Mouse (Mus musculus): ENCODE results near the gene Mvp. TPM values are rescaled to one million over a fixed set of nuclear protein-coding genes. Genes with fewer than 3 reads are reported as not detected.

Gene Mvp
- polyA plus RNA-seq, 1 experiment from 2014 or later = 11.4 TPM

GRCm38 (mm10) chr7:126986319-126986718 is 28.1 kb downstream of the Mvp start:
- WGBS = 41% methylated on average over 9 of the region's 9 CpGs
- H3K27me3 ChIP-seq (ENCODE audit: control insufficient read depth, insufficient read depth, low read length) = no peaks in the 10 kb centered on the region
- H3K4me3 ChIP-seq (ENCODE audit: low read depth, low read length) = no peak overlapping the region
- no peaks in the 10 kb centered on the region for H3K9me3 ChIP-seq (ENCODE audit: control insufficient read depth, low read depth, low read length)
- H3K9ac ChIP-seq (replicated peaks; ENCODE audit: low read depth, low read length) = no peak overlapping the region
- no peaks in the 10 kb centered on the region for H3K36me3 ChIP-seq (ENCODE audit: control insufficient read depth, insufficient read depth, low read length)
- H3K4me2 ChIP-seq (replicated peaks; ENCODE audit: low read depth, low read length) = no peak overlapping the region
- H3K4me1 ChIP-seq (ENCODE audit: control insufficient read depth, insufficient read depth, low read length) = no peaks in the 10 kb centered on the region
- no peak overlapping the region for H3K27ac ChIP-seq (ENCODE audit: low read length)
- ATAC-seq (ENCODE audit: insufficient number of reproducible peaks, insufficient read depth, low FRiP score, low read depth) = peak; percentile 66; the same call in 1 of the 2 replicates

GRCm38 (mm10) chr7:126984667-126985444 is 29.6 kb downstream of the Mvp start:
- Histone ChIP-seq H3K4me1 (ENCODE audit: control insufficient read depth, insufficient read depth, low read length) (no peaks in the 10 kb centered on the region), H3K36me3 (ENCODE audit: control insufficient read depth, insufficient read depth, low read length) (peaks cover 3% of the 10 kb centered on the region), H3K9me3 (ENCODE audit: control insufficient read depth, low read depth, low read length) (no peaks in the 10 kb centered on the region), H3K4me3 (ENCODE audit: low read depth, low read length) (no peak overlapping the region), H3K27ac (ENCODE audit: low read length) (no peak overlapping the region), H3K4me2 (replicated peaks; ENCODE audit: low read depth, low read length) (no peak overlapping the region), H3K27me3 (ENCODE audit: control insufficient read depth, insufficient read depth, low read length) (no peaks in the 10 kb centered on the region), H3K9ac (replicated peaks; ENCODE audit: low read depth, low read length) (no peak overlapping the region)
- 39% methylated on average over 10 of the region's 10 CpGs for WGBS
- ATAC-seq (ENCODE audit: insufficient number of reproducible peaks, insufficient read depth, low FRiP score, low read depth) = no peak

- H3K27ac ChIP-seq (ENCODE audit: low read length) = no peak overlapping the region
- 75% methylated on average over 7 of the region's 7 CpGs for WGBS
- H3K36me3 ChIP-seq (ENCODE audit: control insufficient read depth, insufficient read depth, low read length) = peaks cover 21% of the 10 kb centered on the region
- H3K4me3 ChIP-seq (ENCODE audit: low read depth, low read length) = no peak overlapping the region
- H3K27me3 ChIP-seq (ENCODE audit: control insufficient read depth, insufficient read depth, low read length) = no peaks in the 10 kb centered on the region
- H3K9me3 ChIP-seq (ENCODE audit: control insufficient read depth, low read depth, low read length) = no peaks in the 10 kb centered on the region
- H3K9ac ChIP-seq (replicated peaks; ENCODE audit: low read depth, low read length) = no peak overlapping the region
- H3K4me2 ChIP-seq (replicated peaks; ENCODE audit: low read depth, low read length) = no peak overlapping the region
- no peak for ATAC-seq (ENCODE audit: insufficient number of reproducible peaks, insufficient read depth, low FRiP score, low read depth)
- no peaks in the 10 kb centered on the region for H3K4me1 ChIP-seq (ENCODE audit: control insufficient read depth, insufficient read depth, low read length)
Measured at GRCm38 (mm10) chr7:126983113-126983512, 31.3 kb downstream of the Mvp start.

- Histone ChIP-seq H3K4me2 (replicated peaks; ENCODE audit: low read depth, low read length) (no peak overlapping the region), H3K4me3 (ENCODE audit: low read depth, low read length) (no peak overlapping the region), H3K36me3 (ENCODE audit: control insufficient read depth, insufficient read depth, low read length) (peaks cover 25% of the 10 kb centered on the region), H3K27ac (ENCODE audit: low read length) (no peak overlapping the region), H3K4me1 (ENCODE audit: control insufficient read depth, insufficient read depth, low read length) (no peaks in the 10 kb centered on the region), H3K27me3 (ENCODE audit: control insufficient read depth, insufficient read depth, low read length) (no peaks in the 10 kb centered on the region), H3K9ac (replicated peaks; ENCODE audit: low read depth, low read length) (no peak overlapping the region), H3K9me3 (ENCODE audit: control insufficient read depth, low read depth, low read length) (no peaks in the 10 kb centered on the region)
- WGBS = 78% methylated on average over 4 of the region's 4 CpGs
- no peak for ATAC-seq (ENCODE audit: insufficient number of reproducible peaks, insufficient read depth, low FRiP score, low read depth)
Measured at GRCm38 (mm10) chr7:126982054-126982453, 32.4 kb downstream of the Mvp start.

- Histone ChIP-seq H3K9me3 (ENCODE audit: control insufficient read depth, low read depth, low read length) (no peaks in the 10 kb centered on the region), H3K27ac (ENCODE audit: low read length) (no peak overlapping the region), H3K27me3 (ENCODE audit: control insufficient read depth, insufficient read depth, low read length) (no peaks in the 10 kb centered on the region), H3K4me1 (ENCODE audit: control insufficient read depth, insufficient read depth, low read length) (no peaks in the 10 kb centered on the region), H3K4me2 (replicated peaks; ENCODE audit: low read depth, low read length) (no peak overlapping the region), H3K36me3 (ENCODE audit: control insufficient read depth, insufficient read depth, low read length) (peaks cover 25% of the 10 kb centered on the region), H3K9ac (replicated peaks; ENCODE audit: low read depth, low read length) (no peak overlapping the region), H3K4me3 (ENCODE audit: low read depth, low read length) (no peak overlapping the region)
- WGBS = 84% methylated on average over 2 of the region's 2 CpGs
- ATAC-seq (ENCODE audit: insufficient number of reproducible peaks, insufficient read depth, low FRiP score, low read depth) = no peak
Measured at GRCm38 (mm10) chr7:126981601-126982000, 32.8 kb downstream of the Mvp start.

GRCm38 (mm10) chr7:126978841-126979240 is 35.6 kb downstream of the Mvp start:
- Histone ChIP-seq H3K9ac (replicated peaks; ENCODE audit: low read depth, low read length) (no peak overlapping the region), H3K36me3 (ENCODE audit: control insufficient read depth, insufficient read depth, low read length) (peaks cover 25% of the 10 kb centered on the region), H3K27me3 (ENCODE audit: control insufficient read depth, insufficient read depth, low read length) (no peaks in the 10 kb centered on the region), H3K4me1 (ENCODE audit: control insufficient read depth, insufficient read depth, low read length) (peaks cover 4% of the 10 kb centered on the region; the same call in 1 of the 2 replicates), H3K4me3 (ENCODE audit: low read depth, low read length) (no peak overlapping the region), H3K27ac (ENCODE audit: low read length) (no peak overlapping the region), H3K4me2 (replicated peaks; ENCODE audit: low read depth, low read length) (no peak overlapping the region), H3K9me3 (ENCODE audit: control insufficient read depth, low read depth, low read length) (no peaks in the 10 kb centered on the region)
- no peak for ATAC-seq (ENCODE audit: insufficient number of reproducible peaks, insufficient read depth, low FRiP score, low read depth)
- 91% methylated on average over 6 of the region's 6 CpGs for WGBS

GRCm38 (mm10) chr7:126976878-126977459 is 37.5 kb downstream of the Mvp start:
- no peaks in the 10 kb centered on the region for H3K9me3 ChIP-seq (ENCODE audit: control insufficient read depth, low read depth, low read length)
- 20% methylated on average over 14 of the region's 14 CpGs for WGBS
- ATAC-seq (ENCODE audit: insufficient number of reproducible peaks, insufficient read depth, low FRiP score, low read depth) = no peak

GRCm38 (mm10) chr7:126975950-126976866 is 38.2 kb downstream of the Mvp start, which contains the start of gene Cdiptos:
Cdiptos (minus strand) TSS chr7:126976098.
- Histone ChIP-seq H3K36me3 (ENCODE audit: control insufficient read depth, insufficient read depth, low read length) (peaks cover 25% of the 10 kb centered on the region), H3K27ac (ENCODE audit: low read length) (peak within 1 kb of the TSS; percentile 96), H3K4me1 (ENCODE audit: control insufficient read depth, insufficient read depth, low read length) (peaks cover 4% of the 10 kb centered on the region; the same call in 1 of the 2 replicates), H3K9me3 (ENCODE audit: control insufficient read depth, low read depth, low read length) (no peaks in the 10 kb centered on the region), H3K27me3 (ENCODE audit: control insufficient read depth, insufficient read depth, low read length) (no peaks in the 10 kb centered on the region), H3K4me2 (replicated peaks; ENCODE audit: low read depth, low read length) (peak within 1 kb of the TSS; percentile 54), H3K9ac (replicated peaks; ENCODE audit: low read depth, low read length) (peak within 1 kb of the TSS; percentile 98), H3K4me3 (ENCODE audit: low read depth, low read length) (peak within 1 kb of the TSS; percentile 100)
- ATAC-seq (ENCODE audit: insufficient number of reproducible peaks, insufficient read depth, low FRiP score, low read depth) = peak; percentile 93
- under 1% methylated on average over 53 of the region's 55 CpGs for WGBS

More at GRCm38 (mm10) chr7:126976878-126977459, 37.5 kb downstream of the Mvp start:
- Histone ChIP-seq H3K4me1 (ENCODE audit: control insufficient read depth, insufficient read depth, low read length) (peaks cover 4% of the 10 kb centered on the region; the same call in 1 of the 2 replicates), H3K27ac (ENCODE audit: low read length) (peak overlapping the region; percentile 96; the same call in 1 of the 2 replicates), H3K4me3 (ENCODE audit: low read depth, low read length) (peak overlapping the region; percentile 100), H3K27me3 (ENCODE audit: control insufficient read depth, insufficient read depth, low read length) (no peaks in the 10 kb centered on the region), H3K36me3 (ENCODE audit: control insufficient read depth, insufficient read depth, low read length) (peaks cover 25% of the 10 kb centered on the region), H3K4me2 (replicated peaks; ENCODE audit: low read depth, low read length) (peak overlapping the region; percentile 54), H3K9ac (replicated peaks; ENCODE audit: low read depth, low read length) (peak overlapping the region; percentile 98)
